Mouse (Mus musculus): ENCODE data around the gene AF067063.

DNA sequence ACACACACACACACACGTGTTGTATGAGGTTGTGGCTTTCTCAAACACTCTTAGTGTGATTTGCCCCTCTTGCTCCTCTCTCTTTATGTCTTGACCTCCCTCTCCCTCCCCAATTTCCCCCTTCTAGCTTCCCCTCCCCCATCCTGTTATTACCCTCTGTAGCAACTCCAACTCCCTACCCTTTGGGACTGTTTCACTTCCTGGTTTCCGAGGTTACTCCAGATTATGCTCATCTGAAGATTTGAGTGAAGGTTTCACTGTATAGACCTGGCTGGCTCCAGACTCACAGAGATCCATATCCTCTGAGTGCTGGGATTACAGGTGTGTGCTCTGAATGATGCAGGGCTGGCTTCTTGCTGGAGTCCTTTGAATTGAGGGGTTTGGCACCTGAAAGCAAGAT is 21.1 kb downstream of the AF067063 start:
- TF ChIP-seq USF1 (IDR thresholded peaks at IDR 0.05; ENCODE audit: low read depth) (no peak), POLR2A (IDR thresholded peaks at IDR 0.05; ENCODE audit: insufficient read length, low read depth) (no peak), POLR2AphosphoS2 (IDR thresholded peaks at IDR 0.05; ENCODE audit: insufficient read length, low read depth) (no peak), REST (IDR thresholded peaks at IDR 0.05; ENCODE audit: insufficient read depth, insufficient read length) (no peak), CEBPB (IDR thresholded peaks at IDR 0.05; ENCODE audit: insufficient read depth, poor library complexity, severe bottlenecking) (no peak), MAX (IDR thresholded peaks at IDR 0.05; ENCODE audit: low read depth) (no peak), TCF12 (IDR thresholded peaks at IDR 0.05; ENCODE audit: insufficient read depth, poor library complexity, severe bottlenecking) (no peak), MYOD1 (IDR thresholded peaks at IDR 0.05; ENCODE audit: control insufficient read depth in 1 of 3, insufficient read length in 2 of 3, low read depth in 2 of 3) (no peak), E2F4 (IDR thresholded peaks at IDR 0.05; ENCODE audit: insufficient read depth) (no peak)
